Mouse (Mus musculus) right cerebral cortex, postnatal 25 days (tissue): ENCODE data around the gene Frmd3.
A peak's percentile ranks its signal among the peaks of the same experiment; 100 is the strongest.
"Not testable (repeated sequence)": the region's sequence is repeated elsewhere in the genome, so short reads cannot be mapped to it uniquely, and the experiment has no call there.

Source experiments
- DNase-seq: peaks from one replicate; pipeline ENCODE4 v3.0.0; 2022

Gene Frmd3

DNA sequence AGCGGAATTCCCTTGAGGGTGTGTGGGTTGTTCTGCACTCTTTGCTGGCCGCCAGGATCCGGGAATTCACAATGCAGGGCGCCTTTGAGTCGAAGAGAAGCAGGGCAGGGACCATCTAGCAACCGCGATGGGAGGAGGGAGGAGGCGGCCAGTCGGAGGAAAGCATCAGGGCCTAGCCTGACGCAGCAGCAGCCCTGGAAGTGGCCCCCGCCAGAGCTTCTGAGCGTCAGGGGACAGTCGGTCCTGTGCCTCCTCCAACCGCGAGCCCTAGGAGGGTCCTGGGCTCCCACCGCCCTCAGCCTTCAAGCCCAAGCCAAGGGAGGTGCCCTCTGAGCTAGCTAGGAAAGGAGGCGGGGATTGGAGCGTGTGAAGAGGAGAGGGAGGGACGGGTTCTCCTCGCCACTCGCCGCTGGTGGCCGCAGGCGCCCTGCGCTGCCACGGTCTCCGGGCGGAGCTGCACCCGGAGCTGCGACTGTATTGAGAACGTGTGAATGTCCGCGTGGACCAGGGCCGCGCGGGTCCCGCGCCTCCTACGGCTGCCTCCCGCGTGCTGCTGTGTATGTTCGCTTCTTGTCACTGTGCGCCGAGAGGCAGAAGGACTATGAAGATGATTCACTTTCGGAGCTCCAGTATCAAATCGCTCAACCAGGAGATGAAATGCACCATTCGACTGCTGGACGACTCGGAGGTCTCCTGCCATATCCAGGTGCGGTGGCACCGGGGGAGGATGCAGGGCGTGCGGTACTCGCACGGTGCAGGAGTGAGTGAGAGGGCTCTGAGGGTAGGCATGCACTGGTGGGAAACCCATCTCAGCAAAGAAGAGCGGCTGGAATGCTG is at the start of gene Frmd3:
TSS of gene Frmd3 (plus strand) at position 232 of the 837 bp plus-strand sequence.
- DNase-seq: peak; percentile 81

DNA sequence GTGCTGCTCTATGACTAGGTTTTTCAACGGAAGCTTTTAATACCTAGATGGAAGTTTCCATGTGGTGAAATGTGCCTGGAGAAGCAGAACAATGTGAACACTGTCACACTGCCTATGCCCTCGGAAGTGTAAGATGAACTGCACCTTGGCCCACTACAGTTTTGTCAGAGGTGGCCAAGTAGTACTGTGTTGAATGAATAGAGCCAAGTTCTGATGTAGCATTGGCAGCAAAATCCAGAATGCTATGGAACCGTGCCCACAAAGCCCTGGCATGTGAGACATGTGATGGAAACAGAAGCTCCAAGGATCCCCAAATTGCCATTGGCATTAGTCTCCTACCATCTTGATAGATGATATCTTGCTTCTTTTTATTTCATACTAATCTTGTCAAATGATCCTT is 32.8 kb upstream of the Frmd3 start:
- no peak for DNase-seq

DNA sequence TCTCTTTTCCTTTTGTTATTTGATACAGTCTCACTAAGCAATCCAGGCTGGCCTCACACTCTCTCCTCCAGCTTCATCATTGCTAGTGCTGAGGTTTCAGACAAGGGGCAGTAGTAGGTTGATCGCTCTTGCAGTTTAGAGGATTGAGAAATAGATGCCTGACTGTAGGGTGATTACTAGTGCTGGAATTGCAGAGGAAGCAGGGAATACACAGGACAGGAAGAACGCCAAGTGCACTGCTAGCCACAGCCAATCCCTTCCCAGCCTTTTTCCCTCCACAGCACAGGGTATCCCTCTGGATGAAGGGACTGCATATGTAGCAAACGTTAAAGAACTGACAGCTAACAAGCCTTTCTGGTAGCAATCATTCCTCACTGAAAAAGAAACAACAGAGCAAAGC is 965 bp upstream of the Frmd3 start:
- no peak for DNase-seq

DNA sequence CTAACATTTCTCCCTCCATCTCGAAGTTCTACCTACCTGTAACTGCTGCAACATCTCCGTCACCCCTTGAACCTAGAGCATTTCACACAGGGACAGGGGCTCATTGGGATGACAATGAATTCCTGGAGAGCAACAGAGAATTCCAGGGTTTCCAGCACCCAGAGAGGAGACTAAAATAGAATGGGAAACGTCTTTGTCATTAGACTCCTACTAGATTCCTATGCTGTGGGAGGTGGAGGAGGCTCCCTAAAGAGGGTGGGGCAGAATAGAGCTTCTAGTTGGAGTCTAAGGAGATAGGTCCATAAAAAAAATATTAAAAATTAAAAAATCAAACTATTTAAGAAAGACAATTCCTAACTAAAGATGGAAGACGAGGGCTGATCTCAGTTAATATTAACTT is 542 bp upstream of the Frmd3 start:
- DNase-seq: no peak

DNA sequence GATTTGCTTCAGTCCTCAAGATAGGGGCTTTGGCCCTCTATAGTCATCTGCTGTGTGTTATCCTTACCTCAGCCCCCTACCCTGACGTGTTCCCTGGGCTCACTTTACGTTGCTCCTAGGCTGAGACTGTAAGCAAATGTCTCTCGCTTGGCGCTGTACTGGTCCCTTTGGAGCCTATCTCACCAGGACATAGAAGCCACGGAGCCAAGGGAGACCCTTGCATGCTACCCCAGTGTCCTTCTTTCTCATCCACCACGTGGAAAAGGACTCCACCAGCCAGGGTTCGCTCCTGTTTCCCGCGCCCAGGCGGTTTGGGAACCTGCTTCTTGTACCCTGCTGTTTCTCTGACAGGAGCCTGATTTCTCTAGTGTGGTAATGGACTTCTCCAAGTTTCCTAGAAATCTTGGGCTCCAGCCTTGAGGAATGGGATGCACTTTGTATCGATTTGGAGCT is 832 bp downstream of the Frmd3 start:
- peak; percentile 37 for DNase-seq

DNA sequence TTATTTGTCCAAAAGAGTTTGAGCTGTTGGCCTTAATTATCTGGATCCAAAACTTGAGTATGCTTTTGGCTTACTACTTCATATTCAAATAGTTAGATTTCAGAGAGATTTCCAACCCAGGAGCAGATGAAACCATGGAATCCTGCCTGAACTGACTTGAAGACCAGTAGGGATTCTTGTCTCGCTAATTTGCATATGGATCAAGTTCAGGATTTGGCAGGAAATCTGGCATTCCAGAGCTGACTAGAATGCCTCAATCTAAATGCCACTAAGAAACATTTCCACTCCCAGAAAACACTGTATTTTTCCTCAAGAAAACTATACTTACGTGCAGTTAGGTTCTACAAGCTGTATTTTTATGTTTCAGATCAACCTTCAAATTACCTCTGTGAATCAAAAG is 6.8 kb downstream of the Frmd3 start:
- DNase-seq: no peak

DNA sequence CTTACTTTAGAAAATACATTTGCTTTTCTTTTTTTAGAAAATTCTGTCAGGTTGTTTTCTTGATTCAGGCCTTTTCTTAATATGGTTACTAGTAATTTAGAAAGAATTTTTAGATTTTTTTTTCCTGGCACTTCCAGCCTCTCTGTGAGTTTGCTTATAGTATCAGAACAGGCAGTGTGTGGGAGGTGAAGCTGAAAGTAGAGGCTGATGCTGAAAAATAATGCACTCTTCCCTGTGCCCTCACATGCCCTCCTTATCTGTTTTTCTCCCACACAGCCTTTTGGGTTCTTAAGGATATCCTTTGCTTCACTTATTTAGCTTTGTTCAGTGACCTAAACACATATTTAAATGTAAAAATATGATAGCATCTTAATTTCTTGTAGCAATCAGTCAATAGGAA is 30.0 kb downstream of the Frmd3 start:
- DNase-seq: no peak

DNA sequence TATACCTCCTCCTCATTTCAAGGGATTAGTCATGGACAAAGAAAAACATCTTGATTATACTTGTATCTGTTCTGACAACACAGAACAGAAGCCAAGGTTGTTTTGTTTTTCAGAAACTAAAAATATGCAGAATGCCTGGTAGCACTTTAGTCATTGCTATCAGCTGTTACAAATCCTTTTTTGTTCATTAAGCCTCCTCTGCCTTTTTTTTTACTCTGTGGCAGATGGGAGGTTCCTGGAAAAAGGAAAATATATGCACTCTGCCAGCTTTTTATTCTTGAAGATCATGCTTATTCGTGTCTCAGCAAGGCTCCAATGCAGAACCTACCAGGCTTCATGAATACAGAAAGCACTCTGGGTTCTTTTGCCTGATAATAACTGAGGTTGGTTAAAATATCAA is 38.5 kb downstream of the Frmd3 start:
- DNase-seq: no peak

DNA sequence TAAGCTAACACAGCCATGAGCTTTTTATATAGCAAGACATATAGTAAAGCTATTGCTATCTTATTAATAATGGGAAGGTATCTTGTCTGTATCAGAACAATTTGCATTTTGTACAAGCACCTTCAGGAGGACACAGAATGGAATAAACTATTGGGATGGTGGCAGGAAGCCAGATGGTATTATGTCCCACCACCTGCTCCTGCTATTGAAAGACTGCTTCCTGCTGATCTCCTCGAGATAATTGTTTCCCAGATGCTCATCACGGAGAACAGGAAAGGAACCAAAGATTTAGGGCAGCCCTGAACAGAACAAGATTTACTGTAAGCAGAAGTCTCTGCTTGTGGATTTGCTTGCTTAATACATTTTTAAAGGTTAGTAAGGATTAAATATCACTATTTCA is 63.5 kb downstream of the Frmd3 start:
- no peak for DNase-seq

DNA sequence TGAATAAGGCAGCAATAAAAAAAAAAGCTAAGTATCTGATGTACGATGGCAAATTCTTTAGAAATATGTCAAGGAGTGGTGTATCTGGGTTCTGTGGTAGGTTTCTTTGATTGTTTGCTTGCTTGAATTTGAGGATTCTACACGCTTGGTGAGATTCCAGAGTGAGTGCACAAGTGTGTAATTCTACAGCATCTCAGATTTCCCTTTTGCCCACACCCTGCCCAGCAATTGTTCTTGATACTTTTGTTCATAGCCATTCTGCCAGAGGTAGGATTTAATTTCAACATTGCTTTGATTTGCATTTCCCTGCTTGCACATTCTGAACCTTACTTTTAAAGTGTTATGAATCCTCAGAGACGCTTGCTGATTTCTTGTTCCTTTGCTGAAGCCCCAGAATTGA is 97.6 kb downstream of the Frmd3 start:
- no peak for DNase-seq

DNA sequence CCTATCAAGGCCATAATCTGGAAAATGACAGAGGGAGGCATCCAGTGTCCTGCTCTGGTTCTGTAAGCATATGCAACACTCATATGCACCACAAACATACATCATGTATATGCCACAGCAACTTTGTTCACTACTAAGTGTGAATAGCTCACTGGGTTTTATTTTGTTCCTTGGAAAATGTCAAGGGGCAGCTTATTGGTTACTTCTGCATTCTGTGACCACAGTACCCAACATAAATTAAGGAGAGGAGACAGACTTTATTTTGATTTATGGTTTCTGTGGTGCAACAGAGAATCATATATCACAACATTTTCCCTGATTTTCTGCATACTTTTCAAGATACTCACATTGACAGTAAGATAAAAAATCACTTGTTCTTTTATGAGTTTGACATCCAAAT is 178.3 kb downstream of the Frmd3 start:
- DNase-seq: no peak

DNA sequence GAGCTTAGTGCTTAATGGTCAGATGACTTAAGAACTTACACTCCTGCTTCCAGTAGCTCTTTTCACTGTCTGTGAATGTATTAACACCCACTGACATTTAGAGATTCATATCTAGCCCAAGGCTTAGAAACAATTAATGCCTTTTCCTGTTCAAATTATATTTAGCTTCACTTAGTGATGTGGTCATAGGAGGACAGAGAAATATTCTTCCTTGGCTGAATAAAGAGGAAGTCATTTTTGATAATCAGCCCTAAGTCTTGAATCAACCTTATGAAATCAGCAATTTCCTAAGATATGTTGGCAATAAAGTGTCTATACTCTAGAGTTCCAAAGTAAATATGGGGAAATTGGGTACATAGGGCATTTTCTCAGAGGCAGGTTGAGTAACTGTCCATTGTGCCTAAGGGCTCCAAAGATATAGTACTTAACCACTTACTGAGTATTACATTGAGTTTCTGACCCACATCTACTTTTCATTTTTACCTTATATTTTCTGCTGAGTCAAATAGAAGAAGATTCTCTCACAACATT is 188.1 kb downstream of the Frmd3 start:
- no peak for DNase-seq

DNA sequence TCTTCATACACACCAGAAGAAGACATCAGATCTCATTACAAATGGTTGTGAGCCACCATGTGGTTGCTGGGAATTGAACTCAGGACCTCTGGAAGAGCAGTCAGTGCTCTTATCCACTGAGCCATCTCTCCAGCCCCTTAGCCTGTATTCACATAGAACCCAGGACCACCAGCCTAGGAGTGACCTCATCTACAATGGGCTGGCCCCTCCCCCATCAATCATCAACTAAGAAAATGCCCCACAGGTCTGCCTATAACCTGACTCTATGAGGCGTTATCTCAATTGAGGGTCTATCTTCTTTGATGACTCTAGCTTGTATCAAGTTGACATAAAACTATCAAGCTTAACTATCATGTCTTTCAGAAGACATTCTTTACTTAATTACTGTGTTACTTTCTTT is 208.5 kb downstream of the Frmd3 start:
- not testable (repeated sequence) for DNase-seq

DNA sequence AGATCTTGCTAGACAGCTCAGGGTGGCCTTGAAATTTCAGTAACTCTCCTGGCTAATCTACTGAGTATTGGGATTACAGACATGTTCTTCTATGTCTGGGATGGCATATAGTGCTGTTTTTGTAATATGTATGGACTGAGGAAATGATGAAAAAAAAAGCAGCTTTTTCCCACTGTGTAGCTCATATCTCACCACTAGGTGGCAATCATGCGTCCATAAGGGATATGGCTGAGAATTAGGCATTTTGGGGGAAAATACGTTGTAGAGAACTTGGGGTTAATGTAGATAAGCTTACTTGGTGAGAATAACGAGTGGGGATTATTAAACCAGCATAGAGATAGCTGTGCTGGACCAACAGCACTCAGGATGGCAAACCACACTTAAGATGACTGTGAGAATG is 209.1 kb downstream of the Frmd3 start:
- no peak for DNase-seq

DNA sequence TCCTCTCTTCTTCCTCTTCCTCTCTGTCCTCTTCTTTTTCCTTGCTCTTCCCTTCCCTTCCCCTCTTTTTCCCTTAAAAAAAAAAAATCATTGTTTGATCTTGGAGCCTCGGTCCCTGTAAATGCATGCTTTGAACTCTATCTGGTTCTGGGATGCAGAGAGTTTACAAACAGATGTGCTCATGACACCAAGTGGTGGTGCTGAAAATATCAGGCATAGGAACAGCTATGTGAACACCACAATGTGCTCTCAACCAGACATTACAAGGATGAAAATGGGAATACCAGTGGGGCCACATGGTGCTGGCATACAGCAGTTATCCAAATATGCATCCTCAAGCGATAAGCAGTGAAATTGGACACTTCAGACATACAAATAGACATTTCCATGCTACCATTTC is 211.0 kb downstream of the Frmd3 start:
- no peak for DNase-seq

DNA sequence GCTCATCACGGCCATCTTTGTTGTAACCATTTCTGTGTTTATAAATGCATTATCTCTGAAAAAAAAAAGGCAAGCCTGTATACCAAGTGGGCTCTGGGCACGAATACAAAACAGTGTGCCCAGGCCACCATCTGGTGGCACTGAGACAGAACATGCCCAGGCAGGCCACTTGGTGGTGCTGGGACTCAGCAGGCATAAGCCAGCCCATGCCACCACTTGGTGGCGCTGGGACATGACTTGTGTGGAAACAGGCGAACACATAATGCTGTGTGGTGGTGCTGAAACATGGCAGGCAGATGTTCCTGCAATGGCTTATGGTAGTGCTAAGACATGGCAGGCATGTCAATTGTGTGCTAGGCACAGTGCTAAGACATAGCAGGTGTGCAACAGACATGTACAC is 217.8 kb downstream of the Frmd3 start:
- DNase-seq: no peak

DNA sequence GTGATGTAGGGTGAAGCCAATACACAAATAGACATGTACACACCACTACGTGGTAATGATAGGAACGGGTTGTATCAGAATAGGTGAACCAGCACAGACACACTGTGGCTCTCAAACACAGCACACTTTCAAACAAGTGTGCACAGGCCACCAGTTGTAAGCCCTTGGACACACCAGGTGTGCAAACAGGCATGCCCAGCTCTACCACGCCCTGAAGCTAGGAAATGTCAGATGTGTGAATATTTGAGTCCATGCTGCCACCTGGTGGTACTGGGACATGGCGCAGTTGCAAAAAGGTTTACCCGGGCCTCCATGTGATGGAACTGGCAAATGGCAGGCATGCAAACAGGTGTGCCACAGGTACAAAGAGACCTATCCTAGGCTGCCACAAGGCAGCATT is 218.2 kb downstream of the Frmd3 start:
- DNase-seq: peak; percentile 28

DNA sequence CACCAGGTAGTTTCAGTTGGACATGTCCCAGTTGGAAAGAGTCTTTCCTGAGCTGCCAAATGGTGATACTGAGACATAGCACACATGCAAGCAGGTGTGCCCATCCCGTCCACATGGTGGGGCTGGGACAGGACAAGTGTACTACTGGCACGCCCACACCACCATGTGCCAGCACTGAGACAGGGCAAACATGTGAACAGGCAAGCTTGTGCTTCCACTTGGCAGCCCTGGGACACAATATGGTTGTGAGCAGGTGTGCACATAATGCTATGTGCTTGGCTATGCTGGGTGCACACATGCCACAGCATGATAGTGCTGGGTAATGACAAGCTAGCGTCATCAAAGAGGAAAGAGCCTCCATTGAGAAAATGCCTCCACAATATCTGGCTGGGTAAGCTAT is 220.3 kb downstream of the Frmd3 start:
- no peak for DNase-seq

DNA sequence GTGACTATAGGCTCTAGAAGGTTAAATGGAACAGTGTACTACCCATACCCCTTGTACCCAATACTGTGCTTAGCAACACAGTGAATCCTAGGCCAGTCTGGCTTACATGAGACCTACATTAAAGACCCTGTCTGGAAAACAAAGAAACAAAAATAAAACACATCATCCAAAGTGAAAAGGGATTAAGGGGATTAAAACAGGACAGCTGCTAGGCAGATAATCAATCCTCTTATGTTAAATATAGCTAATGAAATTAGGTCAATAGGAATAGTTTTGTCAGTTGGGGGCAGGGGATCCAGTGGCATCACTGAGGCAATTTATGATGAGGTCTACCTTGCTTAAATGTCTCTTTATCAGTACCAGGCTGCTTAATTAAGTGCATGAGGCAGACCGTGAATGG is 228.9 kb downstream of the Frmd3 start, which contains the start of gene Kdm4c:
TSS of gene Kdm4c (plus strand) at position 322 of the 400 bp plus-strand sequence.
- DNase-seq: no peak
